Mouse (Mus musculus): ENCODE results near the gene Rhot2. TPM values are rescaled to one million over a fixed set of nuclear protein-coding genes. Genes with fewer than 3 reads are reported as not detected.

The Rhot2 gene
- polyA plus RNA-seq, 1 experiment from 2014 or later = 9.1 TPM

DNA sequence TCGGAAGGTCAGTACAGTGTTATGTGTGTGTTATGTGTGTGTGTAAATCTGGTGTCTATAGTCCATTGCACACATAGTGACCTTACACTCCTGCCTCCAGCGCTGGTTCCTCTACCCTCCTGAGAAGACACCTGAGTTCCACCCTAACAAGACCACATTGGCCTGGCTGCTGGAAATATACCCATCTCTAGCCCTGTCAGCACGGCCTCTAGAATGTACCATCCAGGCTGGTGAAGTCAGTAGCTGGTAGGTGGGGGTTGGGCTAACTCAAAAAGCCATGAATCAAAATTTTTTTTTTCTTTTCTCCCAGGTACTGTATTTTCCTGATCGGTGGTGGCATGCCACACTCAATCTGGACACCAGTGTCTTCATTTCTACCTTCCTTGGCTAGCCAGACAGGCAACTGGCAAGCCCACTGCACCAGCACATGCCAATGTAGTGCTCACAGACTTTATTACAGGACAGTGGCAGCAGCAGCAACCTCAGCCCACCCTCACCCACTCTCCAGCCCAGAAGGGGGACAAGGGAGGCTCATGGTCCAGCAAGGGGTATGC, 14.4 kb downstream of the Rhot2 start:
- Histone ChIP-seq H3K36me3 (ENCODE audit: control insufficient read depth, insufficient read depth, low read length) (peaks cover 9% of the 10 kb centered on the region; the same call in 1 of the 2 replicates), H3K27ac (ENCODE audit: low read depth, low read length) (no peak overlapping the region), H3K9ac (ENCODE audit: low read length) (no peak overlapping the region; the same call in 1 of the 2 replicates), H3K4me1 (replicated peaks; ENCODE audit: control insufficient read depth, insufficient read depth, low read length) (peaks cover 37% of the 10 kb centered on the region), H3K27me3 (ENCODE audit: control insufficient read depth, insufficient read depth, low read length) (no peaks in the 10 kb centered on the region), H3K4me2 (ENCODE audit: low read depth, low read length, severe bottlenecking) (peak overlapping the region; percentile 86), H3K9me3 (ENCODE audit: control insufficient read depth, low read length) (no peaks in the 10 kb centered on the region), H3K4me3 (ENCODE audit: low read depth, low read length) (peak overlapping the region; percentile 52)
- DNase-seq (ENCODE audit: low spot score) = no peak
- 84% methylated on average over 4 of the region's 4 CpGs for WGBS
- ATAC-seq (replicated peaks; ENCODE audit: low FRiP score) = no peak

DNA sequence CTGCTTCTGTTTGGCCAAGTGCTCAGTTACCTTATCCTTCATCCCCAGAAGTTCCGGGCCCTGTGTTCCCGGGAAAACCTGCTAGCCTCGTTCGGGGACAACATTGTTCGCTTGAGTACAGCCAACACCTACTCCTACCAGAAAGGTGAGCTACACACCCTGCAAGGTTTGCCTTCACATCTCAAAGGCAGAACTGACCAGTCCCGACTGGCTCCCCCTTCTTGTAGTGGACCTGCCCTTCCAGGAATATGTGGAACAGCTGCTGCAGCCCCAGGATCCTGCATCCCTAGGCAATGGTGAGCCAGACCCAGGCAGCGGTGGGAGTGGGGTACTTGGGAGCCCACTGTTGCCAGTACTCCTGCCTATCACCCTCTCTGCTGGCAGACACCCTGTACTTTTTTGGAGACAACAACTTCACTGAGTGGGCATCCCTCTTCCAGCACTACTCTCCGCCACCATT, 15.1 kb downstream of the Rhot2 start:
- Histone ChIP-seq H3K36me3 (ENCODE audit: control insufficient read depth, insufficient read depth, low read length) (peaks cover 9% of the 10 kb centered on the region; the same call in 1 of the 2 replicates), H3K4me3 (ENCODE audit: low read depth, low read length) (peak overlapping the region; percentile 52), H3K27me3 (ENCODE audit: control insufficient read depth, insufficient read depth, low read length) (no peaks in the 10 kb centered on the region), H3K27ac (ENCODE audit: low read depth, low read length) (peak overlapping the region; percentile 75), H3K4me2 (ENCODE audit: low read depth, low read length, severe bottlenecking) (peak overlapping the region; percentile 86), H3K9ac (ENCODE audit: low read length) (peak overlapping the region; percentile 79), H3K4me1 (replicated peaks; ENCODE audit: control insufficient read depth, insufficient read depth, low read length) (peaks cover 34% of the 10 kb centered on the region), H3K9me3 (ENCODE audit: control insufficient read depth, low read length) (no peaks in the 10 kb centered on the region)
- DNase-seq (ENCODE audit: low spot score) (peak; percentile 58), ATAC-seq (replicated peaks; ENCODE audit: low FRiP score) (no peak)
- WGBS = 47% methylated on average over 8 of the region's 8 CpGs

DNA sequence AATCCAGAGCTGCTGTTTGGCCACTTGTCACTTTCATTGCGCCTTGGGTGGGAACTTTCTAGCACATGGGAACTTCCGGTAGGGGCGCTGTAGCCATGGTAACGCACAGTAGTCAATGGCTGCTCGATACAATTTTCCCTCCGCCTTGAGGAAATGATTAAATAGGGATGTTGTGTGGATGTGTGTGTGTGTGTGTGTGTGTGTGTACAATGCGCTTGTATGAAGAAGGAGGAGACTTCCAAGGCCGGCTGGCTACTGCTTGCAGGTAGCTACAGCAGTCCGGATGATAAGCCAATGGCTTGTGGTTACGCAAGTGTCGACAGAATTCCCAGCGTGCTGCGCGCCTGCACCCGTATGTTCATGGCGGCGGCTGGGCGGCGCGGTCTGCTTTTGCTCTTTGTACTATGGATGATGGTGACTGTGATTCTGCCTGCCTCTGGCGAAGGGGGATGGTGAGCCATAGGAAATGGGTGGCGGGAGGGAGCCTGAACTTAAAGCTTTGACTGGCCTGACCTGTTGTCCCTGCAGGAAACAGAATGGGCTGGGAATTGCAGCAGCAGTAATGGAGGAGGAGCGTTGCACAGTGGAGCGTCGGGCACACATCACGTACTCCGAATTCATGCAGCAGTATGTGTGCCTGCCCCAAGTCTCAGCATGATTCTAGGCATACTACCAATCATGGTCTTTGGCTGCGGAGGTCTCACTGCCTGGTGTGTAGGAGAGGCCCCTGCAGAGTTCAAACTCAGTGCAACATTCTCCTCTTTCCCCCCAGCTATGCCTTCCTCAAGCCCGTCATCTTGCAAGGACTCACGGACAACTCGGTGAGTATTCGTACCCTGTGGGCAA, 15.7 kb downstream of the Rhot2 start, which contains the start of gene Jmjd8:
Jmjd8 (plus strand) TSS at position 156 of the 846 bp plus-strand sequence.
- Histone ChIP-seq H3K27me3 (ENCODE audit: control insufficient read depth, insufficient read depth, low read length) (no peaks in the 10 kb centered on the region), H3K27ac (ENCODE audit: low read depth, low read length) (peak within 1 kb of the TSS; percentile 75), H3K4me3 (ENCODE audit: low read depth, low read length) (peak within 1 kb of the TSS; percentile 52), H3K4me2 (ENCODE audit: low read depth, low read length, severe bottlenecking) (peak within 1 kb of the TSS; percentile 86), H3K4me1 (replicated peaks; ENCODE audit: control insufficient read depth, insufficient read depth, low read length) (peaks cover 33% of the 10 kb centered on the region), H3K9ac (ENCODE audit: low read length) (peak within 1 kb of the TSS; percentile 79), H3K9me3 (ENCODE audit: control insufficient read depth, low read length) (no peaks in the 10 kb centered on the region), H3K36me3 (ENCODE audit: control insufficient read depth, insufficient read depth, low read length) (peaks cover 9% of the 10 kb centered on the region; the same call in 1 of the 2 replicates)
- ATAC-seq (replicated peaks; ENCODE audit: low FRiP score) (peak; percentile 48), DNase-seq (ENCODE audit: low spot score) (peak; percentile 85)
- WGBS = under 1% methylated on average over 32 of the region's 32 CpGs

GRCm38 (mm10) chr17:25828223-25828594, 16.4 kb downstream of the Rhot2 start:
- WGBS = 86% methylated on average over 8 of the region's 8 CpGs
- no peaks in the 10 kb centered on the region for H3K9me3 ChIP-seq (ENCODE audit: control insufficient read depth, low read length)
- H3K27ac ChIP-seq (ENCODE audit: low read depth, low read length) = no peak overlapping the region; the same call in 1 of the 2 replicates
- no peak for ATAC-seq (replicated peaks; ENCODE audit: low FRiP score)
- peak; percentile 55 for DNase-seq (ENCODE audit: low spot score)
- peak overlapping the region; percentile 52 for H3K4me3 ChIP-seq (ENCODE audit: low read depth, low read length)
- H3K36me3 ChIP-seq (ENCODE audit: control insufficient read depth, insufficient read depth, low read length) = peaks cover 9% of the 10 kb centered on the region; the same call in 1 of the 2 replicates
- H3K4me1 ChIP-seq (replicated peaks; ENCODE audit: control insufficient read depth, insufficient read depth, low read length) = peaks cover 31% of the 10 kb centered on the region
- H3K4me2 ChIP-seq (ENCODE audit: low read depth, low read length, severe bottlenecking) = peak overlapping the region; percentile 86; the same call in 1 of the 2 replicates
- H3K9ac ChIP-seq (ENCODE audit: low read length) = no peak overlapping the region; the same call in 1 of the 2 replicates
- H3K27me3 ChIP-seq (ENCODE audit: control insufficient read depth, insufficient read depth, low read length) = no peaks in the 10 kb centered on the region

DNA sequence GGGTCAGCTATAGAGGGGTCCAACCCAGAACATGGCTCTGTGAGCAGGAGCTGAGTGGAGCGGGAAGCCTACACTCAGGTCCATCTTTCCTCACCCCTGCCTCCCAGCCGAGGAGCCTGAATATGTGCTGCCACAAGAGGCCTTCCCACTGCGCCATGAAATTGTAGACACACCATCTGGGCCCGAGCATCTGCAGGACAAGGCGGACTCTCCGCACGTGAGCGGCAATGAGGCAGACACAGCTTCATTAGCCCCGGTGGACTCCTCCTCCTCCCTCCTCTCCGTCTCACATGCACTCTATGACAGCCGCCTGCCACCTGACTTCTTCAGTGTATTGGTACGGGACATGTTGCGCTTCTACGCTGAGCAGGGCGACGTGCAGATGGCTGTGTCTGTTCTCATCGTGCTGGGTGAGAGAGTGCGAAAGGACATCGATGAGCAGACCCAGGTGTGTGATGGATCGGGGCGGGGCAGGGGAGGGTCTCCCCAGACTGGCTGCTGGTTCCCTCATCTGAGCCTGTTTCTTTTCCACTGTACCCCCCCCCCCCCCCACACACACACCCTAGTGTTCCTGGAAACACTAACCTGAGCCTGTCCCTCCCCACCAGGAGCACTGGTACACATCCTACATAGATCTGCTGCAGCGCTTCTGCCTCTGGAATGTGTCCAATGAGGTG, 17.0 kb downstream of the Rhot2 start:
- 92% methylated on average over 22 of the region's 22 CpGs for WGBS
- no peak overlapping the region for H3K4me2 ChIP-seq (ENCODE audit: low read depth, low read length, severe bottlenecking)
- no peaks in the 10 kb centered on the region for H3K27me3 ChIP-seq (ENCODE audit: control insufficient read depth, insufficient read depth, low read length)
- no peaks in the 10 kb centered on the region for H3K9me3 ChIP-seq (ENCODE audit: control insufficient read depth, low read length)
- peak; percentile 49 for DNase-seq (ENCODE audit: low spot score)
- peaks cover 9% of the 10 kb centered on the region; the same call in 1 of the 2 replicates for H3K36me3 ChIP-seq (ENCODE audit: control insufficient read depth, insufficient read depth, low read length)
- no peak overlapping the region; the same call in 1 of the 2 replicates for H3K9ac ChIP-seq (ENCODE audit: low read length)
- no peak for ATAC-seq (replicated peaks; ENCODE audit: low FRiP score)
- H3K4me3 ChIP-seq (ENCODE audit: low read depth, low read length) = no peak overlapping the region
- H3K4me1 ChIP-seq (replicated peaks; ENCODE audit: control insufficient read depth, insufficient read depth, low read length) = peaks cover 31% of the 10 kb centered on the region
- H3K27ac ChIP-seq (ENCODE audit: low read depth, low read length) = no peak overlapping the region

DNA sequence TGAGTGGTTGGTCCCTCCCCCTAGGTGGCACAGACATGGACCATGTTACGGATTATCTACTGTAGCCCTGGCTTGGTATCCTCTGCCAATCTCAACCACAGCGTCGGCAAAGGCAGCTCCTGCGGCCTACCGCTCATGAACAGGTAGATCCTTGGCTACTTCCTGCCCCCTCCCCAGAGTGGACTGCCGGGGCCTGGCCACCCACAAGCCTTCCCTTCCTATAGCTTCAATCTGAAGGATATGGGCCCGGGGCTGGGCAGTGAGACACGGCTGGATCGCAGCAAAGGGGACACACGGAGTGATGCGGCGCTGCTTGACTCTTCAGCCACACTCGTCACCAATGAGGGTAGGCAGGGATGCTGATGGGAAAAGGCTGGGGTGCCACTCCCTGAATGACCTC, 17.6 kb downstream of the Rhot2 start:
- ATAC-seq (replicated peaks; ENCODE audit: low FRiP score) (no peak), DNase-seq (ENCODE audit: low spot score) (no peak)
- H3K9me3 ChIP-seq (ENCODE audit: control insufficient read depth, low read length) = no peaks in the 10 kb centered on the region
- no peak overlapping the region for H3K9ac ChIP-seq (ENCODE audit: low read length)
- peaks cover 9% of the 10 kb centered on the region; the same call in 1 of the 2 replicates for H3K36me3 ChIP-seq (ENCODE audit: control insufficient read depth, insufficient read depth, low read length)
- H3K4me3 ChIP-seq (ENCODE audit: low read depth, low read length) = no peak overlapping the region
- H3K4me2 ChIP-seq (ENCODE audit: low read depth, low read length, severe bottlenecking) = no peak overlapping the region
- peaks cover 30% of the 10 kb centered on the region for H3K4me1 ChIP-seq (replicated peaks; ENCODE audit: control insufficient read depth, insufficient read depth, low read length)
- H3K27ac ChIP-seq (ENCODE audit: low read depth, low read length) = no peak overlapping the region
- WGBS = 93% methylated on average over 13 of the region's 13 CpGs
- no peaks in the 10 kb centered on the region for H3K27me3 ChIP-seq (ENCODE audit: control insufficient read depth, insufficient read depth, low read length)

- no peak for ATAC-seq (replicated peaks; ENCODE audit: low FRiP score)
Observed at GRCm38 (mm10) chr17:25825984-25826570, 18.6 kb downstream of the Rhot2 start.

GRCm38 (mm10) chr17:25825311-25825710, 19.3 kb downstream of the Rhot2 start:
- Histone ChIP-seq H3K36me3 (ENCODE audit: control insufficient read depth, insufficient read depth, low read length) (peaks cover under 1% of the 10 kb centered on the region; the same call in 1 of the 2 replicates), H3K4me2 (ENCODE audit: low read depth, low read length, severe bottlenecking) (0 out of 2 replicates have a peak overlapping the region, but pooled peaks have one; percentile 5), H3K4me3 (ENCODE audit: low read depth, low read length) (no peak overlapping the region), H3K9me3 (ENCODE audit: control insufficient read depth, low read length) (no peaks in the 10 kb centered on the region), H3K27me3 (ENCODE audit: control insufficient read depth, insufficient read depth, low read length) (peaks cover 2% of the 10 kb centered on the region; the same call in 1 of the 2 replicates), H3K27ac (ENCODE audit: low read depth, low read length) (no peak overlapping the region), H3K4me1 (replicated peaks; ENCODE audit: control insufficient read depth, insufficient read depth, low read length) (peaks cover 23% of the 10 kb centered on the region), H3K9ac (ENCODE audit: low read length) (peak overlapping the region; percentile 12; the same call in 1 of the 2 replicates)
- 94% methylated on average over 6 of the region's 6 CpGs for WGBS
- DNase-seq (ENCODE audit: low spot score) (no peak), ATAC-seq (replicated peaks; ENCODE audit: low FRiP score) (no peak)

More at GRCm38 (mm10) chr17:25825984-25826570, 18.6 kb downstream of the Rhot2 start:
- Histone ChIP-seq H3K9ac (ENCODE audit: low read length) (no peak overlapping the region), H3K27me3 (ENCODE audit: control insufficient read depth, insufficient read depth, low read length) (no peaks in the 10 kb centered on the region), H3K4me2 (ENCODE audit: low read depth, low read length, severe bottlenecking) (no peak overlapping the region), H3K4me1 (replicated peaks; ENCODE audit: control insufficient read depth, insufficient read depth, low read length) (peaks cover 23% of the 10 kb centered on the region), H3K9me3 (ENCODE audit: control insufficient read depth, low read length) (no peaks in the 10 kb centered on the region), H3K36me3 (ENCODE audit: control insufficient read depth, insufficient read depth, low read length) (peaks cover 4% of the 10 kb centered on the region; the same call in 1 of the 2 replicates), H3K27ac (ENCODE audit: low read depth, low read length) (no peak overlapping the region), H3K4me3 (ENCODE audit: low read depth, low read length) (no peak overlapping the region)
- peak; percentile 48 for DNase-seq (ENCODE audit: low spot score)
- WGBS = 95% methylated on average over 27 of the region's 27 CpGs
